Mouse (Mus musculus) intestine, postnatal 0 days (tissue): ENCODE data around the gene Gpld1. TPM values are rescaled to one million over a fixed set of nuclear protein-coding genes. Genes with fewer than 3 reads are reported as not detected.
A peak's percentile ranks its signal among the peaks of the same experiment; 100 is the strongest.

Experiments used
- ATAC-seq: fragments of 200-750 bp; cut with Nextera tagmentation; 2 replicates; pipeline ENCODE4 v1.8.0; 2017; ENCODE audit warnings: mild to moderate bottlenecking, moderate TSS enrichment, moderate library complexity
- H3K27ac ChIP-seq: fragments of 300-500 bp; sonication (generic); 2 replicates; pipeline ENCODE4 v1.5.1; 2014; ENCODE audit warnings: mild to moderate bottlenecking, low read depth, low read length, moderate library complexity
- H3K27me3 ChIP-seq: fragments of 300-500 bp; sonication (generic); replicated peaks from 2 replicates; pipeline ENCODE4 v1.6.1; 2014; ENCODE audit warnings: low read length, mixed read lengths; ENCODE audit not compliant: control insufficient read depth, insufficient read depth
- H3K36me3 ChIP-seq: fragments of 300-500 bp; sonication (generic); 2 replicates; pipeline ENCODE4 v1.6.1; 2014; ENCODE audit warnings: mild to moderate bottlenecking, moderate library complexity; ENCODE audit not compliant: control insufficient read depth, insufficient read depth
- H3K4me1 ChIP-seq: fragments of 300-500 bp; sonication (generic); replicated peaks from 2 replicates; pipeline ENCODE4 v1.6.1; 2014; ENCODE audit warnings: antibody characterized with exemption, low read length, mixed read lengths; ENCODE audit not compliant: control insufficient read depth, insufficient read depth
- H3K4me2 ChIP-seq: fragments of 300-500 bp; sonication (generic); replicated peaks from 2 replicates; pipeline ENCODE4 v1.6.1; 2014; ENCODE audit warnings: low read depth, mild to moderate bottlenecking, moderate library complexity
- H3K4me3 ChIP-seq: fragments of 300-500 bp; sonication (generic); 2 replicates; pipeline ENCODE4 v1.5.1; 2014; ENCODE audit warnings: low read depth, low read length
- H3K9ac ChIP-seq: fragments of 300-500 bp; sonication (generic); 2 replicates; pipeline ENCODE4 v1.6.1; 2014; ENCODE audit warnings: mild to moderate bottlenecking, low read depth, low read length
- H3K9me3 ChIP-seq: fragments of 300-500 bp; sonication (generic); 2 replicates; pipeline ENCODE4 v1.6.1; 2016; ENCODE audit warnings: mixed run types; ENCODE audit not compliant: control insufficient read depth
- CTCF ChIP-seq: sonication (generic); IDR thresholded peaks from 2 replicates; pipeline ENCODE4 v1.5.1; 2016; ENCODE audit warnings: low read depth, mild to moderate bottlenecking, control low read depth, antibody characterized with exemption, moderate library complexity
- WGBS: fragments of 180-500 bp; shearing (Covaris S2); extraction: QIAGEN DNeasy Blood & Tissue Kit; methylation state at CpG from one replicate; pipeline ENCODE4 v1.1.7; 2014; 5-methylcytosine and 5-hydroxymethylcytosine counted together
- polyA plus RNA-seq: library from polyadenylated mRNA; unstranded; fragments of >200 nt; fragmentation: Nextera tagmentation; extraction: Ambion mirVana; gene quantifications from 2 replicates; pipeline ENCODE4 v1.2.1, GENCODE M21; 2015

The Gpld1 gene
- polyA plus RNA-seq, 1 experiment from 2014 or later: 0.65 TPM

- H3K9ac ChIP-seq: no peak overlapping the region
- TF ChIP-seq CTCF: peak; percentile 87
- no peaks in the 10 kb centered on the region for H3K9me3 ChIP-seq
- ATAC-seq: no peak
- no peak overlapping the region for H3K4me3 ChIP-seq
- H3K27ac ChIP-seq: no peak overlapping the region
- no peaks in the 10 kb centered on the region for H3K4me1 ChIP-seq
- no peaks in the 10 kb centered on the region for H3K36me3 ChIP-seq
- H3K27me3 ChIP-seq: no peaks in the 10 kb centered on the region
- WGBS: 21% methylated on average over 9 of the region's 9 CpGs
- H3K4me2 ChIP-seq: peak overlapping the region; percentile 85
Measured at GRCm38 (mm10) chr13:24938683-24939082, 4.3 kb upstream of the Gpld1 start.

- 93% methylated on average over 9 of the region's 9 CpGs for WGBS
Measured at GRCm38 (mm10) chr13:24939472-24939871, 3.5 kb upstream of the Gpld1 start.

GRCm38 (mm10) chr13:24943303-24943702 lies 351 bp downstream of the Gpld1 start:
- H3K4me3 ChIP-seq: no peak overlapping the region
- TF ChIP-seq CTCF: no peak
- no peaks in the 10 kb centered on the region for H3K9me3 ChIP-seq
- no peaks in the 10 kb centered on the region for H3K36me3 ChIP-seq
- H3K9ac ChIP-seq: no peak overlapping the region
- no peak overlapping the region for H3K27ac ChIP-seq
- WGBS: 48% methylated on average over 8 of the region's 8 CpGs
- no peaks in the 10 kb centered on the region for H3K4me1 ChIP-seq
- no peak overlapping the region for H3K4me2 ChIP-seq
- ATAC-seq: no peak
- no peaks in the 10 kb centered on the region for H3K27me3 ChIP-seq

More at GRCm38 (mm10) chr13:24939472-24939871, 3.5 kb upstream of the Gpld1 start:
- Histone ChIP-seq H3K4me3 (no peak overlapping the region), H3K9me3 (no peaks in the 10 kb centered on the region), H3K4me2 (no peak overlapping the region), H3K27ac (no peak overlapping the region), H3K27me3 (no peaks in the 10 kb centered on the region), H3K36me3 (no peaks in the 10 kb centered on the region), H3K9ac (no peak overlapping the region), H3K4me1 (no peaks in the 10 kb centered on the region)
- no peak for ATAC-seq
- TF ChIP-seq CTCF: no peak

GRCm38 (mm10) chr13:24945567-24945966 lies 2.6 kb downstream of the Gpld1 start:
- Histone ChIP-seq H3K9ac (no peak overlapping the region), H3K4me2 (no peak overlapping the region), H3K4me1 (no peaks in the 10 kb centered on the region), H3K9me3 (no peaks in the 10 kb centered on the region), H3K36me3 (no peaks in the 10 kb centered on the region), H3K27me3 (no peaks in the 10 kb centered on the region), H3K4me3 (no peak overlapping the region), H3K27ac (no peak overlapping the region)
- WGBS: 32% methylated on average over 4 of the region's 4 CpGs
- TF ChIP-seq CTCF: no peak
- ATAC-seq: no peak

GRCm38 (mm10) chr13:24947158-24947557 lies 4.2 kb downstream of the Gpld1 start:
- H3K9ac ChIP-seq: no peak overlapping the region

GRCm38 (mm10) chr13:24948870-24949269 lies 5.9 kb downstream of the Gpld1 start:
- no peak for ATAC-seq
- Histone ChIP-seq H3K36me3 (no peaks in the 10 kb centered on the region), H3K4me2 (no peak overlapping the region), H3K4me1 (no peaks in the 10 kb centered on the region), H3K9me3 (no peaks in the 10 kb centered on the region), H3K4me3 (no peak overlapping the region), H3K27ac (no peak overlapping the region), H3K9ac (no peak overlapping the region), H3K27me3 (no peaks in the 10 kb centered on the region)
- WGBS: 85% methylated on average over 6 of the region's 6 CpGs
- TF ChIP-seq CTCF: no peak

More at GRCm38 (mm10) chr13:24947158-24947557, 4.2 kb downstream of the Gpld1 start:
- Histone ChIP-seq H3K4me3 (no peak overlapping the region), H3K27me3 (no peaks in the 10 kb centered on the region), H3K27ac (no peak overlapping the region), H3K4me2 (no peak overlapping the region), H3K9me3 (no peaks in the 10 kb centered on the region), H3K36me3 (no peaks in the 10 kb centered on the region), H3K4me1 (no peaks in the 10 kb centered on the region)
- TF ChIP-seq CTCF: no peak
- no peak for ATAC-seq
- 79% methylated on average over 5 of the region's 5 CpGs for WGBS

GRCm38 (mm10) chr13:24952659-24953058 lies 9.7 kb downstream of the Gpld1 start:
- WGBS: 72% methylated on average over 7 of the region's 7 CpGs
- TF ChIP-seq CTCF: no peak
- Histone ChIP-seq H3K4me3 (no peak overlapping the region), H3K4me2 (no peak overlapping the region), H3K27me3 (no peaks in the 10 kb centered on the region), H3K9ac (no peak overlapping the region), H3K27ac (no peak overlapping the region), H3K4me1 (no peaks in the 10 kb centered on the region), H3K9me3 (no peaks in the 10 kb centered on the region), H3K36me3 (no peaks in the 10 kb centered on the region)
- ATAC-seq: no peak
